Mouse (Mus musculus) MEL (cell line): ENCODE data around the gene B3gat1.

Experiments
- CTCF ChIP-seq, 3 experiments: IDR thresholded peaks in 2 of 3; conservative IDR thresholded peaks in 1 of 3; 2 replicates each; pipeline ENCODE4 v1.5.1; 2011 to 2012; ENCODE audit warnings: low read length in 3 of 3, low read depth in 2 of 3, mild to moderate bottlenecking in 2 of 3, improper control_type of control experiment in 1 of 3, inconsistent platforms in 1 of 3, mixed read lengths in 1 of 3, moderate library complexity in 1 of 3; ENCODE audit not compliant: control insufficient read depth in 1 of 3, insufficient read depth in 1 of 3, poor library complexity in 1 of 3, severe bottlenecking in 1 of 3
- E2F4 ChIP-seq: IDR thresholded peaks from 2 replicates; pipeline ENCODE4 v1.6.1; 2011; ENCODE audit warnings: low read depth, low read length, improper control_type of control experiment, borderline replicate concordance
- EP300 ChIP-seq, 2 experiments: IDR thresholded peaks; 2 replicates each; pipeline ENCODE4 v1.6.1; 2011; ENCODE audit warnings: improper control_type of control experiment in 2 of 2, low read length in 2 of 2, low read depth in 1 of 2, mild to moderate bottlenecking in 1 of 2
- GABPA ChIP-seq: IDR thresholded peaks from 2 replicates; pipeline ENCODE4 v1.6.1; 2012; ENCODE audit warnings: low read depth, mild to moderate bottlenecking, inconsistent platforms, low read length, improper control_type of control experiment, moderate library complexity
- RAD21 ChIP-seq: IDR thresholded peaks from 2 replicates; pipeline ENCODE4 v1.6.1; 2011; ENCODE audit warnings: mild to moderate bottlenecking, low read depth, low read length, improper control_type of control experiment
- SMC3 ChIP-seq: IDR thresholded peaks from 2 replicates; pipeline ENCODE4 v1.6.1; 2011; ENCODE audit warnings: low read depth, low read length, improper control_type of control experiment
- TBP ChIP-seq: IDR thresholded peaks from 2 replicates; pipeline ENCODE4 v1.8.0; 2011; ENCODE audit warnings: low read depth, low read length, improper control_type of control experiment
- ZC3H11A ChIP-seq: IDR thresholded peaks from 2 replicates; pipeline ENCODE4 v1.6.1; 2012; ENCODE audit warnings: low read depth, mild to moderate bottlenecking, inconsistent platforms, low read length, improper control_type of control experiment
- ZNF384 ChIP-seq: IDR thresholded peaks from 2 replicates; pipeline ENCODE4 v1.6.1; 2012; ENCODE audit warnings: low read depth, mild to moderate bottlenecking, inconsistent platforms, low read length, improper control_type of control experiment

DNA sequence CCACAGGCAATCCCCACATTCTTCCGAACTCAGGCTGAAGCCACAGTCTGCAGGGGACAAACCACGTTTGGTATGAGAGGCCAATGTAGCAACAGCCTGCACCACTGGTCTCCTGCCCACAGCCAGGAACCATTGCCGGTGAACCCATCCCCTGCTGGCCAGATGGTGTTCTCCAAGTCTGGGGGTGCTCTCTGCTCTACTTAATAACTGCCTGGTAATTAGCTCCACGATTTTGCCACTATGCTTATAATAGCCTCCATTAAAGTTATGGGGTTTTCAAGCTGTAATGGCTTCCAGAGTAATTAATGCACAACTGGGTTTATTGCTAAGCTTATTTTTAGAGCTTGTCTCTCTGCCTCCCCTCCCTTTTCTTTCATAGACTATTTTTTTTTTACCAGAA, 15.4 kb downstream of the B3gat1 start:
- TF ChIP-seq ZNF384: no peak
- TF ChIP-seq ZC3H11A: no peak
- no peak for TF ChIP-seq EP300 (IDR thresholded peaks at IDR 0.05; ENCODE audit: low read depth in 1 of 2, low read length in 2 of 2)
- no peak for TF ChIP-seq CTCF (IDR thresholded peaks at IDR 0.05 in 2 of 3, conservative IDR thresholded peaks at IDR 0.05 in 1 of 3; ENCODE audit: control insufficient read depth in 1 of 3, insufficient read depth in 1 of 3, low read depth in 2 of 3, low read length in 3 of 3, poor library complexity in 1 of 3, severe bottlenecking in 1 of 3)
- no peak for TF ChIP-seq TBP
- no peak for TF ChIP-seq GABPA
- no peak for TF ChIP-seq E2F4
- TF ChIP-seq SMC3: no peak
- no peak for TF ChIP-seq RAD21
